Mouse (Mus musculus) hindbrain, embryonic 13.5 days (tissue): Measurements from ENCODE around the gene Ssh1. TPM values are rescaled to one million over a fixed set of nuclear protein-coding genes. Genes with fewer than 3 reads are reported as not detected.

Source experiments
- ATAC-seq: fragments of 200-750 bp; cut with Nextera tagmentation; 2 replicates; pipeline ENCODE4 v1.8.0; 2017; ENCODE audit warnings: moderate TSS enrichment; ENCODE audit not compliant: low FRiP score
- H3K27ac ChIP-seq: fragments of 300-500 bp; sonication (generic); 2 replicates; pipeline ENCODE4 v1.5.1; 2015; ENCODE audit warnings: inconsistent platforms, mild to moderate bottlenecking, moderate library complexity
- H3K27me3 ChIP-seq: fragments of 300-500 bp; sonication (generic); 2 replicates; pipeline ENCODE4 v1.6.1; 2015; ENCODE audit warnings: mild to moderate bottlenecking, inconsistent platforms
- H3K36me3 ChIP-seq: fragments of 300-500 bp; sonication (generic); 2 replicates; pipeline ENCODE4 v1.6.1; 2015; ENCODE audit warnings: mild to moderate bottlenecking, inconsistent platforms
- H3K4me1 ChIP-seq: fragments of 300-500 bp; sonication (generic); replicated peaks from 2 replicates; pipeline ENCODE4 v1.6.1; 2015; ENCODE audit warnings: inconsistent platforms
- H3K4me2 ChIP-seq: fragments of 300-500 bp; sonication (generic); 2 replicates; pipeline ENCODE4 v1.6.1; 2015; ENCODE audit warnings: inconsistent platforms, mild to moderate bottlenecking, moderate library complexity
- H3K4me3 ChIP-seq: fragments of 300-500 bp; sonication (generic); 2 replicates; pipeline ENCODE4 v1.5.1; 2015; ENCODE audit warnings: mild to moderate bottlenecking, inconsistent platforms
- H3K9ac ChIP-seq: fragments of 300-500 bp; sonication (generic); 2 replicates; pipeline ENCODE4 v1.6.1; 2015; ENCODE audit warnings: mild to moderate bottlenecking, inconsistent platforms
- H3K9me3 ChIP-seq: fragments of 300-500 bp; sonication (generic); 2 replicates; pipeline ENCODE4 v1.6.1; 2016; ENCODE audit warnings: inconsistent platforms
- WGBS: fragments of 180-500 bp; shearing (Covaris S2); methylation state at CpG from one replicate; pipeline ENCODE4 v1.1.7; 2015; 5-methylcytosine and 5-hydroxymethylcytosine counted together
- polyA plus RNA-seq: library from polyadenylated mRNA; unstranded; fragments of >200 nt; fragmentation: Nextera tagmentation; extraction: Ambion mirVana; gene quantifications from 2 replicates; pipeline ENCODE4 v1.2.1, GENCODE M21; 2015

The Ssh1 gene
- polyA plus RNA-seq, 1 experiment from 2014 or later, result 15.0 TPM

- no peak overlapping the region for H3K27ac ChIP-seq
- no peak overlapping the region for H3K9ac ChIP-seq
- no peaks in the 10 kb centered on the region for H3K36me3 ChIP-seq
- no peaks in the 10 kb centered on the region for H3K9me3 ChIP-seq
- H3K4me3 ChIP-seq, result no peak overlapping the region
- H3K27me3 ChIP-seq, result no peaks in the 10 kb centered on the region
- peaks cover 22% of the 10 kb centered on the region for H3K4me1 ChIP-seq
- ATAC-seq, result no peak
- no peak overlapping the region for H3K4me2 ChIP-seq
- 66% methylated on average over 9 of the region's 9 CpGs for WGBS
Measured at GRCm38 (mm10) chr5:113918654-113919053, 75.0 kb downstream of the Ssh1 start.

- no peak for ATAC-seq
- Histone ChIP-seq H3K36me3 (no peaks in the 10 kb centered on the region), H3K9me3 (no peaks in the 10 kb centered on the region), H3K4me1 (peaks cover 22% of the 10 kb centered on the region), H3K27me3 (no peaks in the 10 kb centered on the region), H3K4me2 (no peak overlapping the region), H3K4me3 (no peak overlapping the region), H3K9ac (no peak overlapping the region), H3K27ac (no peak overlapping the region)
- WGBS, result 73% methylated on average over 6 of the region's 6 CpGs
Measured at GRCm38 (mm10) chr5:113910705-113911104, 83.0 kb downstream of the Ssh1 start.

- Histone ChIP-seq H3K9ac (no peak overlapping the region), H3K36me3 (no peaks in the 10 kb centered on the region), H3K27me3 (no peaks in the 10 kb centered on the region), H3K4me3 (no peak overlapping the region), H3K27ac (no peak overlapping the region), H3K9me3 (no peaks in the 10 kb centered on the region), H3K4me2 (no peak overlapping the region), H3K4me1 (peaks cover 27% of the 10 kb centered on the region)
- 42% methylated on average over 10 of the region's 10 CpGs for WGBS
- no peak for ATAC-seq
Measured at GRCm38 (mm10) chr5:113910065-113910701, 83.5 kb downstream of the Ssh1 start.

GRCm38 (mm10) chr5:113908592-113909441, 84.9 kb downstream of the Ssh1 start, which contains the start of gene Coro1c:
Gene Coro1c (minus strand): TSS chr5:113908758.
- H3K4me1 ChIP-seq, result peaks cover 36% of the 10 kb centered on the region
- 0% methylated on average over 65 of the region's 68 CpGs for WGBS
- no peaks in the 10 kb centered on the region for H3K9me3 ChIP-seq
- no peaks in the 10 kb centered on the region for H3K27me3 ChIP-seq
- peak within 1 kb of the TSS; percentile 96 for H3K9ac ChIP-seq
- H3K4me2 ChIP-seq, result peak within 1 kb of the TSS; percentile 85
- H3K27ac ChIP-seq, result peak within 1 kb of the TSS; percentile 98
- peak; percentile 89 for ATAC-seq
- no peaks in the 10 kb centered on the region for H3K36me3 ChIP-seq
- H3K4me3 ChIP-seq, result peak within 1 kb of the TSS; percentile 98

GRCm38 (mm10) chr5:113907786-113908567, 85.7 kb downstream of the Ssh1 start:
- no peaks in the 10 kb centered on the region for H3K36me3 ChIP-seq
- peak; percentile 80 for ATAC-seq
- under 1% methylated on average over 67 of the region's 69 CpGs for WGBS
- peak overlapping the region; percentile 96 for H3K9ac ChIP-seq
- H3K4me1 ChIP-seq, result peaks cover 45% of the 10 kb centered on the region
- H3K4me2 ChIP-seq, result peak overlapping the region; percentile 85
- H3K4me3 ChIP-seq, result peak overlapping the region; percentile 98
- H3K27me3 ChIP-seq, result no peaks in the 10 kb centered on the region
- H3K27ac ChIP-seq, result peak overlapping the region; percentile 98
- no peaks in the 10 kb centered on the region for H3K9me3 ChIP-seq

GRCm38 (mm10) chr5:113906958-113907735, 86.5 kb downstream of the Ssh1 start:
- H3K4me1 ChIP-seq, result peaks cover 53% of the 10 kb centered on the region

GRCm38 (mm10) chr5:113904987-113905386, 88.7 kb downstream of the Ssh1 start:
- Histone ChIP-seq H3K27ac (no peak overlapping the region), H3K9me3 (no peaks in the 10 kb centered on the region), H3K4me1 (peaks cover 70% of the 10 kb centered on the region), H3K4me3 (no peak overlapping the region), H3K36me3 (no peaks in the 10 kb centered on the region), H3K4me2 (peak overlapping the region; percentile 85), H3K9ac (0 out of 2 replicates have a peak overlapping the region, but pooled peaks have one; percentile 24), H3K27me3 (no peaks in the 10 kb centered on the region)
- WGBS, result 41% methylated on average over 4 of the region's 4 CpGs
- ATAC-seq, result no peak

More at GRCm38 (mm10) chr5:113906958-113907735, 86.5 kb downstream of the Ssh1 start:
- H3K9me3 ChIP-seq, result no peaks in the 10 kb centered on the region
- H3K4me2 ChIP-seq, result peak overlapping the region; percentile 85
- no peak for ATAC-seq
- peak overlapping the region; percentile 98 for H3K4me3 ChIP-seq
- H3K27me3 ChIP-seq, result no peaks in the 10 kb centered on the region
- H3K36me3 ChIP-seq, result no peaks in the 10 kb centered on the region
- H3K27ac ChIP-seq, result peak overlapping the region; percentile 98
- 17% methylated on average over 17 of the region's 17 CpGs for WGBS
- peak overlapping the region; percentile 96 for H3K9ac ChIP-seq

- no peak for ATAC-seq
Measured at GRCm38 (mm10) chr5:113902983-113903382, 90.7 kb downstream of the Ssh1 start.

GRCm38 (mm10) chr5:113902017-113902416, 91.7 kb downstream of the Ssh1 start:
- no peak for ATAC-seq
- Histone ChIP-seq H3K27ac (peak overlapping the region; percentile 52; the same call in 1 of the 2 replicates), H3K4me1 (peaks cover 94% of the 10 kb centered on the region), H3K36me3 (no peaks in the 10 kb centered on the region), H3K9ac (no peak overlapping the region), H3K4me3 (no peak overlapping the region), H3K9me3 (no peaks in the 10 kb centered on the region), H3K27me3 (no peaks in the 10 kb centered on the region), H3K4me2 (no peak overlapping the region)
- WGBS, result 74% methylated on average over 6 of the region's 6 CpGs

More at GRCm38 (mm10) chr5:113902983-113903382, 90.7 kb downstream of the Ssh1 start:
- Histone ChIP-seq H3K36me3 (no peaks in the 10 kb centered on the region), H3K27ac (no peak overlapping the region), H3K4me3 (no peak overlapping the region), H3K4me1 (peaks cover 89% of the 10 kb centered on the region), H3K27me3 (no peaks in the 10 kb centered on the region), H3K9me3 (no peaks in the 10 kb centered on the region), H3K4me2 (no peak overlapping the region), H3K9ac (no peak overlapping the region)
- WGBS, result 80% methylated on average over 5 of the region's 5 CpGs

- no peaks in the 10 kb centered on the region for H3K9me3 ChIP-seq
- no peak for ATAC-seq
- H3K36me3 ChIP-seq, result no peaks in the 10 kb centered on the region
- peak overlapping the region; percentile 31 for H3K27ac ChIP-seq
- no peaks in the 10 kb centered on the region for H3K27me3 ChIP-seq
- WGBS, result 44% methylated on average over 8 of the region's 8 CpGs
- H3K4me1 ChIP-seq, result peaks cover 93% of the 10 kb centered on the region
- H3K9ac ChIP-seq, result 0 out of 2 replicates have a peak overlapping the region, but pooled peaks have one; percentile 53
- no peak overlapping the region for H3K4me2 ChIP-seq
- H3K4me3 ChIP-seq, result no peak overlapping the region
Measured at GRCm38 (mm10) chr5:113901074-113901571, 92.6 kb downstream of the Ssh1 start.

- Histone ChIP-seq H3K9ac (no peak overlapping the region), H3K9me3 (no peaks in the 10 kb centered on the region), H3K4me3 (no peak overlapping the region), H3K4me2 (no peak overlapping the region), H3K27me3 (no peaks in the 10 kb centered on the region), H3K4me1 (peaks cover 79% of the 10 kb centered on the region), H3K36me3 (no peaks in the 10 kb centered on the region), H3K27ac (no peak overlapping the region)
- 92% methylated on average over 12 of the region's 12 CpGs for WGBS
- no peak for ATAC-seq
Measured at GRCm38 (mm10) chr5:113899543-113899942, 94.2 kb downstream of the Ssh1 start.
